Mouse (Mus musculus) yolk sac, embryonic 10.5 days (tissue): Measurements from ENCODE around the gene Hoxc10.

Experiments used
- DNase-seq: peaks from one replicate; pipeline ENCODE4 v3.0.0-alpha.2; 2017; ENCODE audit warnings: low spot score

Gene Hoxc10

DNA sequence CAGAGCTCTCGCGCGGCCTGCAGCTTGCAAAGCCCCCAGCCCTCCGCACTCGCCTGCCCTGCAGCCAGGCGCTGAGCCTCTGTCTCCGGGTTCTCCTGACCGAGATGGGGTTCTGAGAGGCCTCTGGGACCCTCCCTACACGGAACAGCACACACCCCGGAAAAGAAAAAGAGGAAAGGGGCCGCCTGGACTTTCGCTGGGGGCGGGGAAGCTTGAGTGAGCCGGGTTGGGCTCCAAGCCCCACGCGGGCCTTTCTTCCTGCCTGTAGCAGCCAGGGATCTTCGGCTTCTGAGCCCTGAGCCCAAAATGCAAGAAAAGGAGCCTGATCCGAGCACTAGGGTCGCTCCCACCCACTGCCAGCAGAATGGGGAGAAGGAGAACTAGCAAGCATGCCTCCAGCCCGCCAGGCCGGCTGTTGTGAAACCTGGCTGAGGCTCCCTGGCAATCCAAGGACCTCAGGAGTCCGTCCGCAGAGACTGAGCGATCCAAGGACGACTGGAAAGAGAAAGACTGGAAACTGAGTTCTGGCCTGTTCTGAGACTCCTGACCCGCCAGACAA is 45.4 kb downstream of the Hoxc10 start:
- DNase-seq = peak; percentile 25

- DNase-seq = peak; percentile 74
Measured at GRCm38 (mm10) chr15:103013238-103013984, 46.8 kb downstream of the Hoxc10 start.

DNA sequence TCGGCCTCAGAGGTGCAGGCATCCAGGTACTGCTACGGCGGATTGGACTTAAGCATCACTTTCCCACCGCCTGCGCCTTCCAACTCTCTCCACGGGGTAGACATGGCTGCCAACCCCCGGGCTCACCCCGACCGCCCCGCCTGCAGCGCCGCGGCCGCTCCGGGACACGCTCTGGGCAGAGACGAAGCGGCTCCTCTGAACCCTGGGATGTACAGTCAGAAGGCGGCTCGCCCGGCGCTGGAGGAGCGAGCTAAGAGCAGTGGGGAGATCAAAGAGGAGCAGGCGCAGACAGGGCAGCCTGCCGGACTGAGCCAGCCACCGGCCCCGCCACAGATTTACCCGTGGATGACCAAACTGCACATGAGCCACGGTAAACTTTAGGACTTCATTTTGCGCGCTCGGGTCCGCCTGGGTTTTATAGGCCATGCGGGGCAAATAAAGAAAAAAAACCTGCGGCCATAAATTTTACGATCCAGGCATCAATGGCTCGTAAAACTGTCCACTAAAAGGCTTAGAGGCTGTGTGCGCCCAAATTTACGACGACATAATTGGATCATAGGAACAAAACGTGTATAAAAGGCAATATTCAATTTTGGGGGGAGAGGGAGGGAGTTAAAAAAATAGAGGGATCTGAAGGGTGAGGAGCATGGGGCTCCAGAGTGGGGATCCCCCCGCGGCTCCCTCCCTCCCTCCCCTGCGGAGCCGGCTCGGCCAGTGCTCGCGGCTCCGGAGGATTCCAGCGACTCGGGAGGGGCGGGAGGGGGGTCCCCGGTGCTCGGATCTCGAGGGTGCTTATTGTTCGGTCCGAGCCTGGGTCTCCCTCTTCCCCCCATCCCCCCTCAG is 47.8 kb downstream of the Hoxc10 start:
- DNase-seq = peak; percentile 70

DNA sequence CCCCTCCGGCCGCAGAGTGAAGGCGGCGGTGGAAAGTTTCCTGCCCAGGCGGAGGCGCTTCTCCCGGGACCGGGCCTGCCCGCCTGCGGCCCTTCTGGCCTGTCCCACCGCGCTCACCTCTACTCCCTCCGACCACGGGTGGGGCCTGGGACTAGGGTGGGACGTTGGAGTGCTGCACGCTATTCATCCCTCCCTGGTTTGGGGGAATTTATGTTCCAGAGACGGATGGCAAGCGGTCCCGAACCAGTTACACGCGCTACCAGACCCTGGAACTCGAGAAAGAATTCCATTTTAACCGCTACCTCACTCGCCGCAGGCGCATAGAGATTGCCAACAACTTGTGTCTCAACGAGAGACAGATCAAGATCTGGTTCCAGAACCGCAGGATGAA is 48.4 kb downstream of the Hoxc10 start:
- DNase-seq = no peak

DNA sequence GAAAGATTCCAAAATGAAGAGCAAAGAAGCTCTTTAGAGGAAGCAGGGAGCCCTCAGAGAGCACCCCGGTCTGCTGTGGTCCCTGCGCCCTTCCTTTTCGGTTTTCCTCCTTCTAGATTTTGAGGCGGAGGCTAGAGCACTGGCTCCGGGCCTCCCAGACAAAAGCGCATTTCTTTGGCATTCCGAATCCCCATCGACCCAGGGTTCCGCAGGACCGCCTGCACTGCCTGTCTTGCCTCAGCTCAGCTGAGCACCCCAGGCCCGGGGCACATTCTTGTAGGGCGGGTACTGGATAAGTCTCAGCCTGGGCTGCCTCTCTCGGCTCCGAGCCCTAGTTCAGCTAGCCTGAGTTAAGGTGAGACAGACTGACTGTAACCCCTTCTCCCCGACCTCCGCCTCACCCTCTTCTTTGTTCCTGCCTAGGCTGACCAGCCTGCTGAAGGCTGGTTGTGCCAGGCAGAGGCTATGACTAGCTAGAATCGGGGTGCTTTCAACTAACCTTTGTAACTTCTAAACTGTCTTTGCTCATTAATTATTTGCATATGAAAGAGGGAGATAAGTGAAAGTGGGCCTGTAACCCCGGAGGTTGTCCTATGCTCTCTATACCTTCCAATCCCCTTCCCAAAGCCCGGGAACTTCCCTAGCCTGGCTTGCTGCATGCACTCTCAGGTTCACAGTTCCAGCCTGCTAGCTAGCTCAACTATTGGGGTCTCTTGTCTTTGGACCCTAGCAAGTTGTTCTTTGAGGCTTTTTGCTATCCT is 49.0 kb downstream of the Hoxc10 start:
- DNase-seq = no peak

DNA sequence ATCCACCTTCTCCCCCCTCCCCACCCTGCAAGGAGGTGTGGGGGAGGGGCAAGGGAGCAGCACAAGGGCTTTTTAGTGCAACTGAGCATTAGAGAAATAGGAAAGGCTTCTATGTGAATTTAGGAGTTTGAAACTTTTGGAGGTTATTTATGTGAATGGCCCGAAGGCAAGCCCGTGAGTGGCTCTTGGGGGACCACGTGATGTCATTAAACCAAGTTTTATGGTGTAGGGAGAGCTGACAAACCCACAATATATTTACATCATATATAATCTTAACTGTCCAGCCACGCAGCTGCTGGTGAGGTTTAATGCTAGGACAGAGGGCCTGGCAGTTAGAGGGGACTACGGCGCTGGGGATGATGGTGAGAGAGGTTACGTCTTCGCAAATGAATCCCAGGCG is 52.0 kb downstream of the Hoxc10 start, which contains the start of gene Hoxc4:
Gene Hoxc4 (plus strand): TSS at position 299 of the 400 bp plus-strand sequence.
- no peak for DNase-seq

- no peak for DNase-seq
Measured at GRCm38 (mm10) chr15:103020899-103021418, 54.4 kb downstream of the Hoxc10 start.
